In the genomic region with DNA sequence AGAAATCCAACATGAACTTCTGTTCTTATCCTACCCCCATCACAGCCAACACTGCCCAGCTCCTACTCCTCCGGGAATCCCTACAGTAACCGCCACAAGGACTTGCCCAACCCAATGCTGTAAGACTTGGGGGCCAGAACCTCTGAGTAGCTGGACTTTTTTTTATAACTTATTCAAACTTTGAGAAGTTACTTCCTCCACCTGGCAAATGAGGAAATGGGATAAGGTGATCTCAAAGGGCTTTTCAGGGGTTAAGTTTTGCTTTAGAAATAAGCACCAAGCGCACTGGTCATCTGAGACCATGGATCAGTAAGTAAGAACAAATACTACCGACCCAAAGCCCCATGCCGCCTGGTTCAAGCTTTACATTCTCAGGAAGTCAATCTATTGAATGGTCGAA, we compare ENCODE assay signal across 22 mouse cellular contexts.
DNase-seq lines count a peak whose midpoint lies in the region; TF ChIP-seq lines count a peak whose summit lies in the region.
"Had no signal": no experiment of that assay in that cellular context is flagged by ENCODE, and none has a peak within 500 bp of the region (broad histone marks: within the 10 kb centered on the region; RNA-seq: fewer than 3 reads in every experiment).

No protein-coding gene starts in this region.

- intact Hi-C loops in left cerebral cortex, postnatal 14 days (cut with DNase I), result no loop called here

- DNase-seq in layer of hippocampus, adult 2 months (ENCODE audit: low spot score in 2 of 2), result no peak
- DNase-seq in layer of hippocampus, adult 8-10 months (ENCODE audit: low spot score in 2 of 2), result no peak
- peak; percentile 19 for DNase-seq in MEL (ENCODE audit: low read depth, low spot score)
- no peak for DNase-seq in left cerebral cortex, postnatal 14 days (ENCODE audit: low spot score in 2 of 2)
- no peak for DNase-seq in heart, postnatal 4 days
- DNase-seq: adrenal gland, adult 2 months; adrenal gland, postnatal 10 days; adrenal gland, postnatal 25 days; cerebellum, adult 11 months; cerebellum, adult 18-20 months; cerebellum, adult 8-10 months; cerebellum, adult 9-11 months; cerebellum, postnatal 14 days; cerebellum, postnatal 36 days; embryo, embryonic 11 days had no signal

- H3K79me2 ChIP-seq in MEL (ENCODE audit: control insufficient read depth, insufficient read depth, low read length, poor library complexity), result peaks cover 2% of the 10 kb centered on the region; the same call in 1 of the 2 replicates

- H3K9me3 ChIP-seq in MEL (replicated peaks; ENCODE audit: insufficient read depth, low read length), result no peaks in the 10 kb centered on the region
- H3K9me3 ChIP-seq: embryonic facial prominence, embryonic 13.5 days; embryonic facial prominence, embryonic 15.5 days; forebrain, embryonic 10.5 days; forebrain, embryonic 12.5 days; G1E had no signal

- H3K27ac ChIP-seq in layer of hippocampus, adult 2 months, result peak overlapping the region; percentile 39; the same call in 1 of the 2 replicates
- H3K27ac ChIP-seq in MEL (ENCODE audit: control insufficient read depth, low read depth, low read length), result no peak overlapping the region
- 0 out of 2 replicates have a peak overlapping the region, but pooled peaks have one; percentile 22 for H3K27ac ChIP-seq in small intestine, adult 2 months (ENCODE audit: insufficient read depth, low read depth, low read length)
- H3K27ac ChIP-seq: embryonic facial prominence, embryonic 13.5 days; embryonic facial prominence, embryonic 15.5 days; forebrain, embryonic 10.5 days; forebrain, embryonic 12.5 days had no signal

- WGBS in small intestine, adult 2 months, result 68% methylated on average over 6 of the region's 6 CpGs

- no peak for TF ChIP-seq RAD21 in MEL (IDR thresholded peaks at IDR 0.05; ENCODE audit: low read depth, low read length)

- TF ChIP-seq EP300 in MEL (IDR thresholded peaks at IDR 0.05; ENCODE audit: low read depth in 1 of 2, low read length in 2 of 2), result no peak

- no peak overlapping the region for H3K9ac ChIP-seq in MEL (ENCODE audit: control insufficient read depth, low read depth, low read length, poor library complexity, severe bottlenecking)
- H3K9ac ChIP-seq: embryonic facial prominence, embryonic 13.5 days; embryonic facial prominence, embryonic 15.5 days; forebrain, embryonic 12.5 days had no signal

- peaks cover 0 to 18% of the 10 kb centered on the region in 2 experiments; a peak in 2 of 4 replicates for H3K36me3 ChIP-seq in MEL (ENCODE audit: control insufficient read depth in 1 of 2, insufficient read depth in 2 of 2, low read length in 2 of 2)
- 0 out of 2 replicates have a peak, but pooled peaks cover 3% of the 10 kb centered on the region for H3K36me3 ChIP-seq in small intestine, adult 2 months (ENCODE audit: control insufficient read depth, insufficient read depth, low read length)
- H3K36me3 ChIP-seq: embryonic facial prominence, embryonic 13.5 days; embryonic facial prominence, embryonic 15.5 days; forebrain, embryonic 10.5 days; forebrain, embryonic 12.5 days; G1E had no signal

- no peaks in the 10 kb centered on the region for H3K27me3 ChIP-seq in MEL (ENCODE audit: control insufficient read depth in 1 of 2, insufficient read depth in 2 of 2, low read length in 2 of 2)
- no peaks in the 10 kb centered on the region for H3K27me3 ChIP-seq in small intestine, adult 2 months (ENCODE audit: control insufficient read depth, insufficient read depth, low read length)
- H3K27me3 ChIP-seq: embryonic facial prominence, embryonic 13.5 days; embryonic facial prominence, embryonic 15.5 days; forebrain, embryonic 12.5 days had no signal

- H3K4me3 ChIP-seq in layer of hippocampus, adult 2 months, result no peak overlapping the region
- no peak overlapping the region for H3K4me3 ChIP-seq in MEL (ENCODE audit: control insufficient read depth in 1 of 2, insufficient read depth in 1 of 2, low read depth in 2 of 2, low read length in 2 of 2)
- H3K4me3 ChIP-seq in small intestine, adult 2 months (ENCODE audit: low read depth, low read length), result no peak overlapping the region
- H3K4me3 ChIP-seq: embryonic facial prominence, embryonic 13.5 days; embryonic facial prominence, embryonic 15.5 days; erythroblast, embryonic 14.5 days; forebrain, embryonic 10.5 days; forebrain, embryonic 12.5 days had no signal

- TF ChIP-seq POLR2A in MEL (IDR thresholded peaks at IDR 0.05; ENCODE audit: control insufficient read depth in 1 of 2, insufficient read depth in 1 of 2, low read depth in 1 of 2, low read length in 2 of 2, poor library complexity in 1 of 2), result no peak
- TF ChIP-seq POLR2A in small intestine, adult 2 months (IDR thresholded peaks at IDR 0.05; ENCODE audit: low read depth, low read length), result no peak

- H3K4me1 ChIP-seq in MEL (ENCODE audit: control insufficient read depth in 1 of 2, insufficient read depth in 2 of 2, low read length in 2 of 2), result peaks cover 2 to 19% of the 10 kb centered on the region in 2 experiments
- H3K4me1 ChIP-seq in small intestine, adult 2 months (ENCODE audit: control insufficient read depth, insufficient read depth, insufficient read length, low read length), result peaks cover 31% of the 10 kb centered on the region

- no peak for TF ChIP-seq CTCF in layer of hippocampus, adult 2 months (conservative IDR thresholded peaks at IDR 0.05)
- TF ChIP-seq CTCF in MEL (IDR thresholded peaks at IDR 0.05 in 2 of 3, conservative IDR thresholded peaks at IDR 0.05 in 1 of 3; ENCODE audit: control insufficient read depth in 1 of 3, insufficient read depth in 1 of 3, low read depth in 2 of 3, low read length in 3 of 3, poor library complexity in 1 of 3, severe bottlenecking in 1 of 3), result no peak
- no peak for TF ChIP-seq CTCF in small intestine, adult 2 months (IDR thresholded peaks at IDR 0.05; ENCODE audit: extremely low read depth, insufficient read length, insufficient replicate concordance, low read depth, low read length)

TF ChIP-seq in MEL, 35 proteins besides CTCF, POLR2A, EP300 and RAD21:
- TF ChIP-seq ZNF384 (IDR thresholded peaks at IDR 0.05; ENCODE audit: low read depth, low read length) (peak; percentile 41; the same call in 1 of the 2 replicates), KAT2A (conservative IDR thresholded peaks at IDR 0.05; ENCODE audit: low read depth, low read length) (no peak)
